Mouse (Mus musculus) ES-E14 (cell line): Measurements from ENCODE around the gene Orc6. TPM values are rescaled to one million over a fixed set of nuclear protein-coding genes. Genes with fewer than 3 reads are reported as not detected.

ENCODE experiments used
- DNase-seq: peaks from one replicate; pipeline ENCODE4 v3.0.0-alpha.2; 2013; ENCODE audit warnings: low read depth, low spot score
- H3K27ac ChIP-seq: 2 replicates; pipeline ENCODE4 v1.5.1; 2012; ENCODE audit warnings: low read depth, mild to moderate bottlenecking, low read length, moderate library complexity, mixed read lengths; ENCODE audit not compliant: poor library complexity, insufficient read depth, severe bottlenecking
- H3K36me3 ChIP-seq: 2 replicates; pipeline ENCODE4 v1.6.1; 2012; ENCODE audit warnings: mild to moderate bottlenecking, low read length, moderate library complexity, mixed read lengths; ENCODE audit not compliant: control insufficient read depth, poor library complexity, insufficient read depth, severe bottlenecking
- H3K4me1 ChIP-seq, 2 experiments: fragments of 150-350 bp in 1 of 2; sonication (generic) in 1 of 2; 2 replicates each; pipeline ENCODE4 v1.6.1; 2012; ENCODE audit warnings: low read length in 2 of 2, mild to moderate bottlenecking in 1 of 2, mixed read lengths in 1 of 2; ENCODE audit not compliant: control insufficient read depth in 2 of 2, insufficient read depth in 2 of 2, poor library complexity in 1 of 2
- H3K4me3 ChIP-seq, 2 experiments: fragments of 150-350 bp in 1 of 2; sonication (generic) in 1 of 2; 2 replicates each; pipeline ENCODE4 v1.5.1; 2012; ENCODE audit warnings: low read length in 2 of 2, low read depth in 1 of 2, mild to moderate bottlenecking in 1 of 2, mixed read lengths in 1 of 2; ENCODE audit not compliant: insufficient read depth in 1 of 2, poor library complexity in 1 of 2, severe bottlenecking in 1 of 2
- H3K9ac ChIP-seq: 2 replicates; pipeline ENCODE4 v1.6.1; 2012; ENCODE audit warnings: low read depth, mild to moderate bottlenecking, low read length, mixed read lengths; ENCODE audit not compliant: poor library complexity, insufficient read depth, severe bottlenecking
- H3K9me3 ChIP-seq: fragments of 150-350 bp; sonication (generic); 2 replicates; pipeline ENCODE4 v1.6.1; 2012; ENCODE audit warnings: low read depth, mild to moderate bottlenecking, low read length; ENCODE audit not compliant: control insufficient read depth, insufficient read depth
- CHD2 ChIP-seq: IDR thresholded peaks from 2 replicates; pipeline ENCODE4 v1.6.1; 2014; ENCODE audit warnings: mild to moderate bottlenecking, low read depth, low read length, inconsistent platforms
- HCFC1 ChIP-seq: IDR thresholded peaks from 2 replicates; pipeline ENCODE4 v1.6.1; 2012; ENCODE audit warnings: low read length, inconsistent platforms, borderline replicate concordance; ENCODE audit not compliant: insufficient read depth
- MAFK ChIP-seq: IDR thresholded peaks from 2 replicates; pipeline ENCODE4 v1.6.1; 2014; ENCODE audit warnings: mild to moderate bottlenecking, low read depth, low read length, inconsistent platforms; ENCODE audit not compliant: insufficient read depth
- ZC3H11A ChIP-seq: IDR thresholded peaks from 2 replicates; pipeline ENCODE4 v1.6.1; 2012; ENCODE audit warnings: low read depth, mild to moderate bottlenecking, inconsistent platforms, low read length, borderline replicate concordance
- ZNF384 ChIP-seq: IDR thresholded peaks from 2 replicates; pipeline ENCODE4 v1.6.1; 2012; ENCODE audit warnings: low read depth, low read length, inconsistent platforms
- in situ Hi-C, 2 experiments: fragments of 600-800 bp; cut with MboI; formaldehyde crosslinking; loops; one replicate each; pipeline ENCODE4 v1.15.1; 2025; ENCODE audit warnings: low sequenced_read_pairs in 2 of 2, inconsistent platforms in 1 of 2; ENCODE audit not compliant: unreplicated experiment in 2 of 2
- total RNA-seq: library from RNA; depleted of rRNA; stranded (reverse); fragments of 300-350 nt; gene quantifications from 2 replicates; pipeline ENCODE4 v1.2.3, GENCODE M21; 2012; rRNA removed

The Orc6 gene
- 60.7 and 105 TPM in 2 replicates for total RNA-seq

GRCm38 (mm10) chr8:85299434-85300077, at the start of gene Orc6, which contains the start of gene Vps35:
Orc6 (plus strand) TSS chr8:85299632.
Vps35 (minus strand) TSS chr8:85299802.
- Histone ChIP-seq H3K4me3 (peak within 1 kb of the TSS; percentile 84 to 85), H3K4me1 (peaks cover 2 to 3% of the 10 kb centered on the region in 2 experiments; a peak in 2 of 4 replicates), H3K27ac (peak within 1 kb of the TSS; percentile 92), H3K36me3 (peaks cover 9% of the 10 kb centered on the region), H3K9me3 (no peaks in the 10 kb centered on the region), H3K9ac (peak within 1 kb of the TSS; percentile 98)
- TF ChIP-seq ZNF384 (no peak), HCFC1 (peak; percentile 47; the same call in 1 of the 2 replicates), ZC3H11A (peak; percentile 16; the same call in 1 of the 2 replicates), CHD2 (peak; percentile 89)
- in situ Hi-C loops, result no loop called here
- peak; percentile 97 for DNase-seq

GRCm38 (mm10) chr8:85286846-85287245, 12.6 kb upstream of the Orc6 start:
- in situ Hi-C loops, result loop anchor here in 1 of 2 experiments (10.0 kb wide), 1 partner anchor 258 kb away; no protein-coding TSS in a partner anchor
- no peaks in the 10 kb centered on the region for H3K4me1 ChIP-seq
- no peaks in the 10 kb centered on the region for H3K9me3 ChIP-seq
- H3K9ac ChIP-seq, result no peak overlapping the region
- no peak for DNase-seq
- no peak overlapping the region for H3K4me3 ChIP-seq
- TF ChIP-seq HCFC1 (no peak), ZNF384 (no peak), CHD2 (no peak), ZC3H11A (no peak), MAFK (no peak)
- H3K36me3 ChIP-seq, result peaks cover 7% of the 10 kb centered on the region
- no peak overlapping the region for H3K27ac ChIP-seq

GRCm38 (mm10) chr8:85298600-85299433, 615 bp upstream of the Orc6 start:
- no peaks in the 10 kb centered on the region for H3K9me3 ChIP-seq
- peak overlapping the region; percentile 94 for H3K9ac ChIP-seq
- H3K27ac ChIP-seq, result no peak overlapping the region
- TF ChIP-seq HCFC1 (no peak), ZC3H11A (no peak), CHD2 (no peak), ZNF384 (no peak), MAFK (no peak)
- H3K4me1 ChIP-seq, result peaks cover 2 to 3% of the 10 kb centered on the region in 2 experiments; a peak in 2 of 4 replicates
- peak; percentile 19 for DNase-seq
- in situ Hi-C loops, result no loop called here
- H3K36me3 ChIP-seq, result peaks cover 7% of the 10 kb centered on the region
- peak overlapping the region; percentile 84 to 85 for H3K4me3 ChIP-seq

DNA sequence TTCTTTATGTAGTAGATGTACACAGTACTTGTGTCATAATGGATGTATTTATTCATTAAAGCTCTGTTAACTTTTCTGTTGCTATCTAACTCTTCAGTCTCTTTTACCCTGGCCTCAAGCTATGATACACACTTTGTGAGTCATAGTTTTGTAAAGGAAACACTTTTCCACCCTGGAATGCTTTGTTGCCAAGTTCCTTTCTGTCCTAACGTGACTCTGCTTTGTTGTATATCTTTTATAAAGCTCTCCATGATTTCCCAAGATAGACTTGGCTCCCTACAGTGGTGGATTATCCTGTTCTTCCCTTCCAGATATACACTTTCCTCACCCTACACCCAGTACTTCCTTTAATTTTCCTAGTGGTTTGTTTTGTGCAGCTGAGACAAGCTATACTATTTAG, 2.5 kb downstream of the Orc6 start:
- Histone ChIP-seq H3K4me1 (peaks cover 2 to 3% of the 10 kb centered on the region in 2 experiments; a peak in 2 of 4 replicates), H3K36me3 (peaks cover 10% of the 10 kb centered on the region), H3K4me3 (no peak overlapping the region), H3K27ac (no peak overlapping the region), H3K9me3 (no peaks in the 10 kb centered on the region), H3K9ac (no peak overlapping the region)
- in situ Hi-C loops, result no loop called here
- DNase-seq, result no peak
- no peak for TF ChIP-seq CHD2
- no peak for TF ChIP-seq ZC3H11A
- TF ChIP-seq ZNF384, result no peak
- TF ChIP-seq MAFK, result no peak
- TF ChIP-seq HCFC1, result no peak
